Mouse (Mus musculus) testis, adult 2 months (tissue): Measurements from ENCODE around the gene Shroom1.
"Not testable (repeated sequence)": the region's sequence is repeated elsewhere in the genome, so short reads cannot be mapped to it uniquely, and the experiment has no call there.

Experiments used
- CTCF ChIP-seq: fragments of 200-500 bp; IDR thresholded peaks from 2 replicates; pipeline ENCODE4 v1.5.1; 2012; ENCODE audit warnings: low read depth, mild to moderate bottlenecking, inconsistent platforms, low read length, moderate library complexity; ENCODE audit not compliant: control insufficient read depth, insufficient read depth, insufficient replicate concordance
- POLR2A ChIP-seq: fragments of 200-500 bp; IDR thresholded peaks from 2 replicates; pipeline ENCODE4 v1.6.1; 2012; ENCODE audit warnings: low read depth, mild to moderate bottlenecking, inconsistent platforms, low read length, moderate library complexity; ENCODE audit not compliant: control insufficient read depth

DNA sequence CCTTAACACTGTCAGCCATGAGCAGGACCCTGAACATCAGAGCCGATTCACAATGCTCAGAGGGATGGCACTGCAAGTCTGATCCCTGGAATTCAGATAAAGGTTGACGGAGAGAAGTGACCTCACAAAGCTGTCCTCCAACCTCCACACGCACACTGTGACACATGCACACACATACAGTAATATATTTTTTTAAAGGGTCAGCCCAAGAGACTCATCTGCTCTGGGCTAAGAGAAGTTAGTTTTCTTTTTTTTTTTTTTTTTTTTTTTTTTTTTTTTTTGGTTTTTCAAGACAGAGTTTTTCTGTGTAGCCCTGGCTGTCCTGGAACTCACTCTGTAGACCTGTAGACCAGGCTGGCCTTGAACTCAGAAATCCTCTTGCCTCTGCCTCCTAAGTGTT is 30.1 kb upstream of the Shroom1 start:
- not testable (repeated sequence) for TF ChIP-seq POLR2A, CTCF
